Mouse (Mus musculus): ENCODE measurements around the gene Adk. TPM values are rescaled to one million over a fixed set of nuclear protein-coding genes. Genes with fewer than 3 reads are reported as not detected.
A peak's percentile ranks its signal among the peaks of the same experiment; 100 is the strongest.

Adk gene
- polyA plus RNA-seq (2015; fragmentation: Nextera tagmentation; extraction: Ambion mirVana): 240 and 254 TPM in 2 replicates

- Histone ChIP-seq H3K27ac (ENCODE audit: low read depth, low read length) (peak within 1 kb of the TSS; percentile 93), H3K4me1 (replicated peaks; ENCODE audit: control insufficient read depth, insufficient read depth, low read length) (no peaks in the 10 kb centered on the region), H3K9ac (ENCODE audit: low read depth, low read length) (peak within 1 kb of the TSS; percentile 77), H3K9me3 (ENCODE audit: control insufficient read depth) (no peaks in the 10 kb centered on the region), H3K36me3 (ENCODE audit: control insufficient read depth, insufficient read depth) (0 out of 2 replicates have a peak, but pooled peaks cover 2% of the 10 kb centered on the region), H3K4me3 (ENCODE audit: low read depth, low read length) (peak within 1 kb of the TSS; percentile 86), H3K27me3 (replicated peaks; ENCODE audit: control insufficient read depth, insufficient read depth, low read length) (no peaks in the 10 kb centered on the region), H3K4me2 (replicated peaks; ENCODE audit: low read depth) (peak within 1 kb of the TSS; percentile 89)
- ATAC-seq: peak; percentile 97
- no peak for TF ChIP-seq CTCF (IDR thresholded peaks at IDR 0.05; ENCODE audit: low read depth)
- WGBS: under 1% methylated on average over 48 of the region's 48 CpGs
Measured at GRCm38 (mm10) chr14:21052112-21052780, at the start of gene Adk, which contains the start of gene Ap3m1. Gene Adk, plus strand, starts transcription at chr14:21052574. Gene Ap3m1, minus strand, starts transcription at chr14:21052508.

GRCm38 (mm10) chr14:21013800-21014334 is 38.5 kb upstream of the Adk start:
- peaks cover 64% of the 10 kb centered on the region for H3K36me3 ChIP-seq (ENCODE audit: control insufficient read depth, insufficient read depth)

GRCm38 (mm10) chr14:21017871-21018270 is 34.5 kb upstream of the Adk start:
- H3K27ac ChIP-seq (ENCODE audit: low read depth, low read length): no peak overlapping the region
- WGBS: 89% methylated on average over 5 of the region's 5 CpGs
- no peaks in the 10 kb centered on the region for H3K4me1 ChIP-seq (replicated peaks; ENCODE audit: control insufficient read depth, insufficient read depth, low read length)
- no peaks in the 10 kb centered on the region for H3K27me3 ChIP-seq (replicated peaks; ENCODE audit: control insufficient read depth, insufficient read depth, low read length)
- no peak for TF ChIP-seq CTCF (IDR thresholded peaks at IDR 0.05; ENCODE audit: low read depth)
- peaks cover 71% of the 10 kb centered on the region for H3K36me3 ChIP-seq (ENCODE audit: control insufficient read depth, insufficient read depth)
- ATAC-seq: no peak
- H3K4me2 ChIP-seq (replicated peaks; ENCODE audit: low read depth): no peak overlapping the region
- H3K9ac ChIP-seq (ENCODE audit: low read depth, low read length): no peak overlapping the region
- no peak overlapping the region for H3K4me3 ChIP-seq (ENCODE audit: low read depth, low read length)
- H3K9me3 ChIP-seq (ENCODE audit: control insufficient read depth): no peaks in the 10 kb centered on the region

More at GRCm38 (mm10) chr14:21013800-21014334, 38.5 kb upstream of the Adk start:
- H3K27me3 ChIP-seq (replicated peaks; ENCODE audit: control insufficient read depth, insufficient read depth, low read length): no peaks in the 10 kb centered on the region
- no peak overlapping the region for H3K27ac ChIP-seq (ENCODE audit: low read depth, low read length)
- H3K4me1 ChIP-seq (replicated peaks; ENCODE audit: control insufficient read depth, insufficient read depth, low read length): no peaks in the 10 kb centered on the region
- H3K4me3 ChIP-seq (ENCODE audit: low read depth, low read length): no peak overlapping the region
- TF ChIP-seq CTCF (IDR thresholded peaks at IDR 0.05; ENCODE audit: low read depth): no peak
- no peak for ATAC-seq
- 85% methylated on average over 5 of the region's 5 CpGs for WGBS
- H3K9me3 ChIP-seq (ENCODE audit: control insufficient read depth): no peaks in the 10 kb centered on the region
- H3K9ac ChIP-seq (ENCODE audit: low read depth, low read length): no peak overlapping the region
- H3K4me2 ChIP-seq (replicated peaks; ENCODE audit: low read depth): no peak overlapping the region

- no peak overlapping the region for H3K4me3 ChIP-seq (ENCODE audit: low read depth, low read length)
- no peaks in the 10 kb centered on the region for H3K27me3 ChIP-seq (replicated peaks; ENCODE audit: control insufficient read depth, insufficient read depth, low read length)
- peaks cover 73% of the 10 kb centered on the region for H3K36me3 ChIP-seq (ENCODE audit: control insufficient read depth, insufficient read depth)
- H3K4me2 ChIP-seq (replicated peaks; ENCODE audit: low read depth): no peak overlapping the region
- no peak overlapping the region for H3K9ac ChIP-seq (ENCODE audit: low read depth, low read length)
- no peaks in the 10 kb centered on the region for H3K4me1 ChIP-seq (replicated peaks; ENCODE audit: control insufficient read depth, insufficient read depth, low read length)
- no peak overlapping the region for H3K27ac ChIP-seq (ENCODE audit: low read depth, low read length)
- no peak for ATAC-seq
- no peaks in the 10 kb centered on the region for H3K9me3 ChIP-seq (ENCODE audit: control insufficient read depth)
- TF ChIP-seq CTCF (IDR thresholded peaks at IDR 0.05; ENCODE audit: low read depth): peak; percentile 68
- 62% methylated on average over 3 of the region's 3 CpGs for WGBS
Measured at GRCm38 (mm10) chr14:21018977-21019376, 33.4 kb upstream of the Adk start.

- ATAC-seq: no peak
- H3K4me3 ChIP-seq (ENCODE audit: low read depth, low read length): no peak overlapping the region
- H3K9ac ChIP-seq (ENCODE audit: low read depth, low read length): no peak overlapping the region
- 89% methylated on average over 8 of the region's 8 CpGs for WGBS
- H3K4me1 ChIP-seq (replicated peaks; ENCODE audit: control insufficient read depth, insufficient read depth, low read length): no peaks in the 10 kb centered on the region
- peaks cover 75% of the 10 kb centered on the region for H3K36me3 ChIP-seq (ENCODE audit: control insufficient read depth, insufficient read depth)
- no peak overlapping the region for H3K4me2 ChIP-seq (replicated peaks; ENCODE audit: low read depth)
- H3K27ac ChIP-seq (ENCODE audit: low read depth, low read length): no peak overlapping the region
- no peak for TF ChIP-seq CTCF (IDR thresholded peaks at IDR 0.05; ENCODE audit: low read depth)
- H3K9me3 ChIP-seq (ENCODE audit: control insufficient read depth): no peaks in the 10 kb centered on the region
- H3K27me3 ChIP-seq (replicated peaks; ENCODE audit: control insufficient read depth, insufficient read depth, low read length): no peaks in the 10 kb centered on the region
Measured at GRCm38 (mm10) chr14:21020435-21020834, 31.9 kb upstream of the Adk start.

- no peak for ATAC-seq
- Histone ChIP-seq H3K9ac (ENCODE audit: low read depth, low read length) (no peak overlapping the region), H3K27ac (ENCODE audit: low read depth, low read length) (no peak overlapping the region), H3K4me3 (ENCODE audit: low read depth, low read length) (no peak overlapping the region), H3K27me3 (replicated peaks; ENCODE audit: control insufficient read depth, insufficient read depth, low read length) (no peaks in the 10 kb centered on the region), H3K36me3 (ENCODE audit: control insufficient read depth, insufficient read depth) (peaks cover 79% of the 10 kb centered on the region), H3K4me1 (replicated peaks; ENCODE audit: control insufficient read depth, insufficient read depth, low read length) (no peaks in the 10 kb centered on the region), H3K4me2 (replicated peaks; ENCODE audit: low read depth) (no peak overlapping the region), H3K9me3 (ENCODE audit: control insufficient read depth) (no peaks in the 10 kb centered on the region)
- TF ChIP-seq CTCF (IDR thresholded peaks at IDR 0.05; ENCODE audit: low read depth): no peak
Measured at GRCm38 (mm10) chr14:21027542-21027941, 24.8 kb upstream of the Adk start.

Data from intestine, postnatal 0 days (tissue).